8 mouse cellular contexts compared by ENCODE assay signal in the genomic region with DNA sequence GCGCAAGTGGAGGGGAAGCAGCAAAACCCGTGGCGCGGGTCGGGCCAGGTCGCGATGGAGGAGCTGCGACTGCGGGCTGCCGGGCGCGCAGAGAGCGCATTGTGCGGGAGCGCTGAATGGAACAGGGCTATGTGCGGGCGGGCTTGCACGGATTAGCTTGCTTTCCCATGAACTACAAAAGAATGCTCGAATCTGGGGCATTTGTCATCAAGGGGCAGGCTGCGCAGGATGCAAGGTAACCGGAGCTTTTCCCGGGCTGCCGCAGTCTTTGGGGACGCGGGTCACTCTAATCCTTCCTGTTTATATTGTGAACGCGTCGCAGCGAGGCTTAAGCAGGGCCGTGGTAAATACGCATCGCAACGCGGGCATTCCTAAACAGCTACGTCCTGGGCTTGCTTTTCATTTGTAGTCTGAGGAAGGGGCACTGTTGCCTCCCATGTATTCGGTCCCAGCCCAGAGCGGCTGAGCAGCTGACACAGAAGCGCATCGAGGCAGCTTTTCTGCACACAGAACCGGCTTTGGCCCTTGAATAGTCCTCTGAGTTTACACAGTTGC.
DNase-seq lines count a peak whose midpoint lies in the region; ATAC-seq lines count a peak whose summit lies in the region.

No protein-coding gene starts in this region.

- ATAC-seq in heart, embryonic 16.5 days (replicated peaks; ENCODE audit: extremely low read depth, insufficient read depth, low FRiP score): no peak
- no peak for ATAC-seq in liver, embryonic 11.5 days (replicated peaks; ENCODE audit: low FRiP score)
- peak; percentile 79 for ATAC-seq in neural tube, embryonic 11.5 days (ENCODE audit: insufficient read depth, low FRiP score, low TSS enrichment)

- H3K27ac ChIP-seq in heart, embryonic 16.5 days (ENCODE audit: low read length): no peak overlapping the region
- H3K27ac ChIP-seq in liver, embryonic 11.5 days (ENCODE audit: low read depth, low read length): no peak overlapping the region
- H3K27ac ChIP-seq in neural tube, embryonic 11.5 days (ENCODE audit: low read depth, low read length): peak overlapping the region; percentile 42

- H3K27me3 ChIP-seq in heart, embryonic 16.5 days (ENCODE audit: control insufficient read depth, insufficient read depth, low read length): 0 out of 2 replicates have a peak, but pooled peaks cover 2% of the 10 kb centered on the region
- no peaks in the 10 kb centered on the region; the same call in 1 of the 2 replicates for H3K27me3 ChIP-seq in liver, embryonic 11.5 days (replicated peaks; ENCODE audit: control insufficient read depth, insufficient read depth, low read length)
- no peaks in the 10 kb centered on the region for H3K27me3 ChIP-seq in neural tube, embryonic 11.5 days (ENCODE audit: control insufficient read depth, insufficient read depth, low read length)

- H3K36me3 ChIP-seq in heart, embryonic 16.5 days (ENCODE audit: control insufficient read depth, insufficient read depth): no peaks in the 10 kb centered on the region
- H3K36me3 ChIP-seq in liver, embryonic 11.5 days (ENCODE audit: control insufficient read depth, insufficient read depth, low read length): no peaks in the 10 kb centered on the region
- no peaks in the 10 kb centered on the region for H3K36me3 ChIP-seq in neural tube, embryonic 11.5 days (ENCODE audit: control insufficient read depth, insufficient read depth, low read length)

- peak overlapping the region; percentile 63 for H3K4me3 ChIP-seq in heart, embryonic 16.5 days (ENCODE audit: low read length)
- H3K4me3 ChIP-seq in liver, embryonic 11.5 days (ENCODE audit: low read depth, low read length): peak overlapping the region; percentile 39
- peak overlapping the region; percentile 44 for H3K4me3 ChIP-seq in neural tube, embryonic 11.5 days (ENCODE audit: low read depth, low read length)

- H3K9ac ChIP-seq in heart, embryonic 16.5 days (ENCODE audit: low read length): peak overlapping the region; percentile 59
- H3K9ac ChIP-seq in liver, embryonic 11.5 days (ENCODE audit: low read depth, low read length): no peak overlapping the region
- peak overlapping the region; percentile 76 for H3K9ac ChIP-seq in neural tube, embryonic 11.5 days (ENCODE audit: low read length)

- peak overlapping the region; percentile 94 for H3K4me2 ChIP-seq in heart, embryonic 16.5 days (ENCODE audit: low read depth, low read length)
- H3K4me2 ChIP-seq in liver, embryonic 11.5 days: peak overlapping the region; percentile 64
- H3K4me2 ChIP-seq in neural tube, embryonic 11.5 days (ENCODE audit: low read depth): peak overlapping the region; percentile 75

- H3K4me1 ChIP-seq in heart, embryonic 16.5 days (ENCODE audit: control insufficient read depth, insufficient read depth, low read length): no peaks in the 10 kb centered on the region
- no peaks in the 10 kb centered on the region for H3K4me1 ChIP-seq in liver, embryonic 11.5 days (replicated peaks; ENCODE audit: control insufficient read depth, insufficient read depth, low read length)
- H3K4me1 ChIP-seq in neural tube, embryonic 11.5 days (ENCODE audit: control insufficient read depth, insufficient read depth, low read length): peaks cover 5% of the 10 kb centered on the region; the same call in 1 of the 2 replicates

- DNase-seq in thymus, postnatal 4 days: peak; percentile 37
- DNase-seq in thymus, postnatal 25 days: no peak
- DNase-seq in cerebellum, postnatal 25 days: peak; percentile 59 to 64
- peak; percentile 39 for DNase-seq in liver, embryonic 11.5 days (ENCODE audit: low spot score)
- DNase-seq in neural tube, embryonic 11.5 days (ENCODE audit: low spot score): peak; percentile 67
- no peak for DNase-seq in urinary bladder, postnatal 14 days (ENCODE audit: low spot score)
- no peak for DNase-seq in thymus, postnatal 10 days (ENCODE audit: low spot score in 2 of 2)

- under 1% methylated on average over 40 of the region's 40 CpGs for whole genome bisulfite sequencing in heart, embryonic 16.5 days
- WGBS in liver, embryonic 11.5 days: 1% methylated on average over 40 of the region's 40 CpGs
- WGBS in neural tube, embryonic 11.5 days: under 1% methylated on average over 40 of the region's 40 CpGs

- H3K9me3 ChIP-seq in heart, embryonic 16.5 days (replicated peaks; ENCODE audit: control insufficient read depth, low read length): peaks cover 4% of the 10 kb centered on the region; the same call in 1 of the 2 replicates
- H3K9me3 ChIP-seq in liver, embryonic 11.5 days (ENCODE audit: control insufficient read depth, low read length): no peaks in the 10 kb centered on the region
- H3K9me3 ChIP-seq in neural tube, embryonic 11.5 days (ENCODE audit: control insufficient read depth, low read length): no peaks in the 10 kb centered on the region

Comparison
In these comparisons a context has a peak if more than half of its experiments do, and no peak if none do; other contexts are left out.
1. DNase-seq: peak in thymus, postnatal 4 days (single experiment), cerebellum, postnatal 25 days (2 of 2), liver, embryonic 11.5 days (single experiment) and neural tube, embryonic 11.5 days (single experiment); none in thymus, postnatal 25 days (single experiment), urinary bladder, postnatal 14 days (single experiment) and thymus, postnatal 10 days (0 of 2).
2. Peak in every context shown above with its lines, with median percentiles within 50 percentile points of each other: H3K4me2 ChIP-seq and H3K4me3 ChIP-seq.